Mouse (Mus musculus) CD4-positive, CD25-positive, alpha-beta regulatory T cell, adult 2 months (primary cell): ENCODE measurements at regions not wholly inside any gene's neighbourhood (a gene's known extent, or its start where the extent isn't known, plus 50 kb on each side); places are given as distances from the start of the nearest gene placed in this dataset.

Source experiments
- DNase-seq: peaks from one replicate; pipeline ENCODE4 v3.0.0-alpha.2; 2012; ENCODE audit warnings: low read depth, low spot score

DNA sequence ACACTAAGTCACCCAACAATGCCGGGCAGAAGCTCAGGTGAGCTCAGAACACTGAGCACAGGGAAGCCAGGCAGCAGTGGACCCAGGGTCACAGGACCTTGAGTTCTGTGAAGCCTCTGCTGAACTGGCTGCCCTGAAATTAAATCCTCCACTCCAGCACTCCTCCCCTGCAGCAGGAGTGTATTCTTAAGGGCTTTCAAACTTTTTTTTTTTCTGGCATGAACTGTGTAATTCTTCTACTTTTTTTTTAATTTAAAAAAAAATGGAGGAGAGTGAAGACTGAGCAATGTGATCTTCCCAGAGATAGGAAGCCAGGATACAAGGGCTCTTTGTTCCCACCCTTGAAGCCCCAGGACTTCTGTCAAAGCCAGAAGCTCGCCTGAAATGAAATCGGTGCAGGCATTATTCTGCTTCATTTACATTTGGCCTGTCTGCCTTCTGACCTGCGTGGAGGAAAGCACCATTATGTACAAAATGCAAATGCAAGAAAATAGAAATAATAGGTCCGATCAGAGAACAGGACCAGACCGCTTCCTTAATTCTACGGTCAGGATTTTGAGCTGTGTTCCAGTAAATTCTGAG is 331.3 kb upstream of the Mki67 start:
- DNase-seq: no peak

DNA sequence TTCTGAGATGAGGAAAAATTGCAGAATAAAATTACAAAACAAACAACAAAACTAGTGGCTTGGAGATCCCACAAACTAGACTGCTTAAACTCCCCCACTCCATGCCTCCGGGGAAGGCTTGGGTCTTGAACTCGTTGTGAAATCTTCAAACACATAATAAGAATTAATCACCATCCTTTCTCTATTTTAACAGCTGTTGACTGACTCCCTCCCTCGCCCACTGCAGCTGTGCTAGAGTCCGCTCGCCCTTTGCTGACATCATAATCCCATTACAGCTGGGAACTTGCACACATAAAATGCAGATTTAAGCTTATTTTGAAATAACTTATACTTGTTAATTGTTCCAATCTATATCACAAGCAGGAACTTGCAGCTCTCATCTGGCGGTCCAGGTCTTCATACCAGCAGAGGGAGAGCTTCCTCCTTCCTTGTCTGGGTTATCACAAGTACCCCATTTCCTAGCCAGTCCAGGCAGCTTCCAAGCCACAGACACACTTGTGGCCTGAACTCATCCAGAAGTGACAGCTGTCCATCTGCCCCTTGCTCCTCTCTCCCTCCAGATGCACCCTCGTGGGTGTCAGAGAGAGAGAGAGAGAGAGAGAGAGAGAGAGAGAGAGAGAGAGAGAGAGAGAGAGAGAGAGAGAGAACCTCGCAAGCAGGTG is 332.9 kb upstream of the Mki67 start:
- no peak for DNase-seq

GRCm38 (mm10) chr7:136049587-136049930 is 333.4 kb upstream of the Mki67 start:
- no peak for DNase-seq

DNA sequence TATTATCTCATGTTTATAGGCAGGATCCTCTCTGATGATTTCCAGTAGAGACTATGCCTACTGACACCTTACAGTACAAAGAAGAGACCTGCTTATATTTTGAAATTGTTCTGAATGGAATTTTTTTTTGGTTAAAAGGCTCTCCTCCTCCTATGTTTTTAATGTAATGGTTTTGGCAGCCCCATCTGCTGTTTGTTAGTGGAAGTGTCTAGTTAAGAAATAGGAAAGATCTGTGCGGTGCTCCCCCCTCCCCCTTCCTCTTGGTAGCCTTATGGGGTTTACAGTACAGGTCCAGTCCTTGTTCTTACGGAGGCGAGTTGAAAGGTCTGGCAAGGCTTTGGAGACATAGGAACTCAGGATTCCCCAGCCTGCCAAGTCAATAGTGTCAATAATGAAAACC is 334.0 kb upstream of the Mki67 start:
- DNase-seq: no peak

GRCm38 (mm10) chr7:136056876-136057484 is 340.8 kb upstream of the Mki67 start:
- no peak for DNase-seq

- no peak for DNase-seq
Observed at GRCm38 (mm10) chr7:136058319-136058718, 342.2 kb upstream of the Mki67 start.

DNA sequence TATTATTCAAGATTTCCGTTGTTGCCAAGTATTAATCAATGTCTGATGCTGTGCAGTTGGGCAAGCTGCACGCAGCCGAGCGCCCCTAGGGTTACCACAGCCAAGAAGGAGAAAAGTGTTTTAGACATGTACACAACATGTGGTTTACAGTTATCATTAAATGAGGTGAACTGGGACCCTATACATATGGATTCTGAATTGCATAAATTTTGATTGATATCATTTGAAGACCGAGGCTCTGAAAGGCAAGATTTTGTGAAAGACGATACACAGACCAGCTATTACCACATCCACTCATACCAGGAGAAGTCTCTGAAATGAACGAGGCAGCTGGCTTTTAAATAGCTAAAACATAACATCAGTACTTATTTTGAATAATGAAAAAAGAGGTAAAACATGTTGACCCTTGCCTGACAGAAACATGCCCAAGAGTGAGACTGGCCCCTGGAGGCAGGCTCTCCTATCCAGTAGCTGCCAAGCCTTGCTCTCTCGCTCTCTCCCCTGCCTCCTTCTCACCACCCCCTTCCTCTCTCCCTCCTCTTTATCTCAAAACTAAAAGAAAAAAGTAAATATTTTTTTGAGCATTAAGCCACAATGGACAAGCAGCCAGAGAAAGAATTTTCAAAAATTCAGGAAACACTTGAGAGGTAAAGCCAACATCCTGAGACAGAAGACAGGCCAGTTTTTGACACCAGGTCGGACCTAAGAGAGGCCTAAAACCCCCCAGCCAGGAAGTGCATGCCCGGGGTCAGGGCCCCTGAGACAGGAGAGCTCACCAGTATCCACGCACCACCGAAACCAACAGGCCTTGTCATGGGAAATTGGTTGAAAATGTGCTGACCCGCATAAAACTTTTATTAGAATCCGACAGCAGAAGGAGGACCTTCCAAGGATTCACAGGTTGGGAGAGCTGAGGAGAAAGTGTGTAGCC is 342.9 kb upstream of the Mki67 start:
- no peak for DNase-seq

DNA sequence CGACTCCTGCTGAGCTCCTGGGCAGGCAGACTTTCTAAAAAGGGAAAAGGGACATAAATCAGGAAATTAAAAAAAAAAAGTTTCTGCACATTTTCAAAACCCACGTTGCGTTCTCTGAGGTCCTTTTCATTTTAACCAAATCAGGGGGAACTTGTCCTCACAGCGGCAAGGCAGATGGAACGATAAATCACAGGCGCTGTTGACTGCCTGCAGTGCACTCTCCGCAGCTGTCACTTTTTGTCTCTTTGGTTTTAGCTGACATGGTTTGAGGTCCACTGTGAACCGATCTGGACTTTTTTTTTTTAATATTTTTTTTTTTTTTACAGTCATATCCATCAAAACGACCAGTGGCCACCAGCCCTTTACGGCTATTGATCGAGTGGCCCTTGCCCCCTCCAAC is 343.7 kb upstream of the Mki67 start:
- no peak for DNase-seq

DNA sequence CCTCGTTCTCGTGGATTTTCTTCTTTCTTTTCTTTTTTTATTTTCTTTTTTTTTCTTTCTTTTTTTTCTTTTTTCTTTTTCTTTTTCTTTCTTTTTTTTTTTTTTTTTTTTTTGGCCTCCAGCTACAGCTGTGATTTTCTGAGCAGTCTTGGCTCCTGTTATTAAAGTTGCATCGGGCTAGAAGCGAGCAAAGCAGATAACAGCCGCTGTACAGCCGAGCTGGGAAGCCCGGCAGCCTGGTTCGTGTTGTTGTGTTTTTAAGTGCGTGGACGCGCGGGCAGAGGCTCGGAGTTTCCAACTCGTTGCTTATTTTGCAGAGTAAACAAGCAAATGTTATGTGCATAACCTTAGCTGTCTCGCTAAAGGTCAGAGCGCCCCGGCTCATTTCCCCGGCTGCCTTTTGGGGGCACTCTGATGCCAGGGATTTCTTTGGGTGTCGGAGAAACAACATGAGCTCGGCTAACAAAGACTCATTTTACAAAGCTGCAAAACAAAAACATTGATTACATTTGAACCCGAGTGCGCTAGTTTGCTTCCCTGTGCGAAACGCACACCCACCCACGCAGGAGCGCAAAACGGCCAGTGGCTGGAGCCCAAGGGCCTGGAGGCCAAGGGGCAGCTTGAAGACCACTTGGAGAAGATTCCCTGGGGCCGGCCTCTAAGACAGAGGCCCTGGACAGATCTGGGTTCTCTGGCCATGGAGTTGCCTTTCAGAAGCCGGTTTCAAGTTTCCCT is 344.3 kb upstream of the Mki67 start:
- DNase-seq: no peak

DNA sequence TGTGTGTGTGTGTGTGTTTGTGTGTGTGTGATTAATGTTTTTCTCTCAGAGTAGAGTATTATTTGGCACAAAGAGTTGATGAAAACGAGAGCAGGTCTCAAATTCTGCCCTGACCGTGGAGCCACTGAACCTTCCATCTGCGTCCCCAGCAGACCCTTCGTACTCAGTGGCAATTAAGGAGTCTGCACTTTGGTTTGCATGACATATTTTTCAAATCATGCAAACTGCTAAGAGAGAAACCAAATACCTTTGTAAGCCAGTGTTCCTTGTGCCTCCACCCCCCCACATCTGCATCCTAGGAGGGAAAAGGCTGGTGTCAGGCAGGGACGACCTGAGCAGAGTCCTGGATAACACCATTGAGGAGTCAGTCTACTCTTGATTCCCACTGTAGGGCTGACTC is 346.5 kb upstream of the Mki67 start:
- no peak for DNase-seq

- DNase-seq: no peak
Observed at GRCm38 (mm10) chr7:136065038-136065678, 349.0 kb upstream of the Mki67 start.

GRCm38 (mm10) chr7:136065679-136066055 is 349.5 kb upstream of the Mki67 start:
- DNase-seq: no peak

DNA sequence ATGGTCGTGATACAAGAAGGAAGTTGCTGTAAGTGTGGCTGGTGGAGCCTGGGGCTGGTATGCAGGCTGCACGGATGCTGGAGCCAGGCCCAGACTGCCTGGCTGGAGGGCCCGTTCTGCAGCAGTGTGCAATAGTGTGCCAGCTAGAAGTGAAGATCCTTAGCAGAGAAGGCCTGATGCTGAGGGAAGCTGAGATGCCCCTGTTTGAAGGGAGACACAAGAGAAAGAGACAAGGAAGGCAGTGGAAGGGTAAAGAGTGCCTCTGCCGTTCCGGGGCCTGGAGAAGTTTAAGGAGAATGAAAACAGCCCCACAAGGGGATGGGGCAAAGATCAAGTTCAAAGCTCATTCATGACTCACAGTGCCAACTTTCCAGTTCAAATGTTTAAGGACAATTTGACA is 354.7 kb upstream of the Mki67 start:
- no peak for DNase-seq

GRCm38 (mm10) chr7:136071331-136071730 is 355.2 kb upstream of the Mki67 start:
- DNase-seq: no peak

DNA sequence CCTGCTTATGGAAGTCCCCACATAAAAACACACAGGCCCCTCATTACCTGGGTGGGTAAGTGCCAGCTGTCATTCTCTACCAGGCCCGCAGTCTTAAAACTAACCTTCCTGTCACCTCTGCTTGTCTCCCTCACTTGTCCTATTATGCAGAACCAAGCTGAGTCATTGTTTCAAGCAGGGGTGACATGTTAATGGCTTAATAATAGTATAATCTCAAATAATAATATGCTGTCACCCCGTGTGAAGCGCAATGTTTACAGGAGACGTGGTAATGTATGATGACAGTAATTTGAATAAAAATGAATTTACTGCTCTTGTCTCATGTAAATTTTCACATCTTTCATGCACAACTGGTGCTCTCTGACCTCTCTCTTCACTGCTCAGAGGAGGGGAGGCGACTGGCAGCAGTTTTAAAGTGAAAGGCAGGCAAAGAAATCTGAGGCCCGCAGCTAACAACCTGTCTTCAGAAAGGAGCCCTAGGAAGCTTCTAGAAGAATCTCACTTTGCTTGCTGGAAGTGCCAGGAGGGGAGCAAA is 357.2 kb upstream of the Mki67 start:
- DNase-seq: no peak

- no peak for DNase-seq
Observed at GRCm38 (mm10) chr7:136074043-136074442, 357.9 kb upstream of the Mki67 start.

DNA sequence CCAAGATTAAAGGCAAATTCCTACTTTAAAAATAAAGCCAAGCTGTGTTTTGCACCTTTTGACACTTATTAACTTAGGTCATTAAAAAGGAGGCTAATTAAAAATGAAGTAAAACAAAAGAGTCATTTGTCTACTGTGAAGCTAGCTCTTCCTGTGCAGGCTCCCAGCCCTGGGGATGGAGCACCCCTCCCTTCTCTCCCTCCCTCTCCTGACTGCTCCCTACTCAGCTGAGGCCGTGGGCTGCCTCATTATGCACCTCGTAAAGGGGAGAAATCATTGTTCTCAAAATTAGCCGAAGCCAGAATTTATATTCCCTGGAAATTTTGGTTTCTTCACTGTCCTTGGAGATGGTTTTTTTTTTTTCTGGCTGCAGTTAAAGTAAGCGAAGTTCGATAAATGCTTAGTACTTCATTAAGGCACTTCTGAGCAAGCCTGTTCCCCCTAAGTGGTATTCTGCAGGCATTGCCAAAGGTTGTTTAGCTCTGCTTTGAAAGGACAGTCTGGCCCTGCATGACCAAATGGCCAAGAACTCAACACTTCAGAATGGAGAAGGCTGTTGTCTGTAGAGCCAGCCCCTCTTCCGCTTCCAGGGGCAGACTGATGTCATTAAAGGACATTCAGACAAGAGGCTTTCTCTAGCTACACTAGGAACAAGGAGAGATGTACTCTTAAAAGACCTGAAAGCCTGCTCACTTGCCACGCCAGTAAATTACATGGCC is 365.5 kb upstream of the Mki67 start:
- DNase-seq: no peak

DNA sequence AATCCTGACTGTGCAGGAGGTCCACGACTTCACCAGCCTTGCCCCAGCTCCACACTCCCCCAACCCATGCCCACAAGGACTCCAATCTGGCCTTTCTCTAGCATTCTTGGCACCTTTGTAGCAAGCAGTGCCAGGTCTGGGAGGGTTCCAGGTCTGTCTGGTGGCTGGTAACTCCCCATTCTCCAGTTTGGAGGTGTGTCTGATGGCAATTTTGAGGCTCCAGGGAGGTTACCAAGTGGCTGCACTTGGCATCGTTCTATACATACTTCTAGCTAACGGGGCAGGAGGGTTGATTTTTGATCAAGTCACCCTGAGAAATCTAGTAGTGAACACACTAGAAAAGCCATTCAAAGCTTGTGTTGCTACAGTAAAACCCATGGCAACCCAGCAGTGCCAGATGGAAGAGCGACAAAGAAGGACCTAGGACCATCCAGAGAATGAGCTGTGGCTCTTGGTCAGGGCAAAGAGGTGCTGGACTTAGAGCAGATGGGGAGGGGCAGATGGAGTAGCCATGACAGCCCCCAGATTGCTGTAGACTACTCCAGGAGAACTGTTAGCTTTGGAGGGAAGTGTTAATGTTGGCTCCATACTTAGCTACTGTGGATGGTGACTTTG is 366.2 kb upstream of the Mki67 start:
- DNase-seq: no peak

DNA sequence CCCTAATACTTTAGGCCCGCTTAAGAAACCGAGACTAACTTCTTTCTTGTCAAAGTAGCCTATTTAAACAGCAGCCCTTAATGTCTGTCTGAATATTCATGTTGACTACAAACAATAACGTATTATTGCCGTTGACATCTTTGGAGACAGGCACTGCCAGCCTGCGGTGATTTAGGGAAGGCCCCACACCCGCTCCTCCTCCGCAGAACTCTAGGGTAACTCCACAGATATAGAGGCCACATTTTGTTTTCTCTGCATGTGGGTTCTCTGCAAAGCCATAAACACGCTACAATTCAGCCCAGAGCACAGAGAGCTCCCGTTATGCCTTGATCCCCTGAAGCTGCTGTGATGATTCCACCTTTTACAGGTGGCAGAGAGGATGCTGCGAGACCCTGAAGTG is 366.8 kb upstream of the Mki67 start:
- no peak for DNase-seq
